Mouse (Mus musculus) retina, embryonic 14.5 days (tissue): ENCODE measurements around the gene Lcn9.
"Not testable (repeated sequence)": the region's sequence is repeated elsewhere in the genome, so short reads cannot be mapped to it uniquely, and the experiment has no call there.

Source experiments
- DNase-seq: peaks from one replicate; pipeline ENCODE4 v3.0.0-alpha.2; 2015; ENCODE audit warnings: low spot score

Lcn9 gene

DNA sequence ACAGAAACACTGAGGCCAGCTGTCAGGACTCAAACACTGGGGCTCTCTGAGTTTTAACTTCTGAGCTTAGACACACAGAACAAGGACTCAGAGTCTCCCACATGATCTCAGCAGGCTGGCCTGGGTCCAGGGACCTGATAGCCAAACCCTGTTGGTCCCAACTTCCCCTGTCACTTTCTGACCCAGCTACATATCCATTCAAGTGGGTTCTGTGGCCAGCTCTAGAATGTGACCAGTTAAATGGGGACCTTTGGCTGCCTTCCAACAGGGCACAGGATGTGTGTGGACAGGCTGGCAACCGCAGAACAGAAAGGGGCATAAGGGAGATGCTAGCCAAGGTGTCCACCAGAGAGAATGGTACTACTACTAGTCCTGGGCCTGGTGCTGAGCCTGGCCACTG, at the start of gene Lcn9:
Gene Lcn9, plus strand, starts transcription at position 348 of the 400 bp plus-strand sequence.
- DNase-seq = no peak

DNA sequence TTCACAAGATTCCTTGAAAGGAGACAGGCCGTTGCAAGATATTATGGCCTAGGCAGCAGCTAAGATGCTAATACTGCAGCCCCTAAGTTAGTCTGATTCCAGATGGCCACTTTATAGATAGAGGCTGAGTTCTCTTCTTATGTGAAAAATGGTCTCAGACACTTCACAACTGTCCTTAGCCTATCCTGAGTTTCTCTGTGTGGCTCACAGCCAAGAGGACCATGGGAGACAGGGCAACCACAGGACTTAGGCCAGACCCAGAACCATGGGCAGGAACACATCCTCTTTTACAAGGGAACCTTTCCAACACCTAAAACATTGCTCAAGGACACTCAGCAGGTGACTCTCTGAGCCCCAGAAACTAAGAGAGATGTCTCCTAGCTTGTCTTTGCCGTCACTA, 49.4 kb upstream of the Lcn9 start:
- DNase-seq = no peak

GRCm38 (mm10) chr2:25774640-25775039, 48.3 kb upstream of the Lcn9 start:
- no peak for DNase-seq

- DNase-seq = no peak
Measured at GRCm38 (mm10) chr2:25775991-25776390, 47.0 kb upstream of the Lcn9 start.

- no peak for DNase-seq
Measured at GRCm38 (mm10) chr2:25776717-25777116, 46.2 kb upstream of the Lcn9 start, which contains the start of gene Lcn11. Lcn11 (plus strand) TSS chr2:25777017.

- no peak for DNase-seq
Measured at GRCm38 (mm10) chr2:25779076-25779475, 43.9 kb upstream of the Lcn9 start.

DNA sequence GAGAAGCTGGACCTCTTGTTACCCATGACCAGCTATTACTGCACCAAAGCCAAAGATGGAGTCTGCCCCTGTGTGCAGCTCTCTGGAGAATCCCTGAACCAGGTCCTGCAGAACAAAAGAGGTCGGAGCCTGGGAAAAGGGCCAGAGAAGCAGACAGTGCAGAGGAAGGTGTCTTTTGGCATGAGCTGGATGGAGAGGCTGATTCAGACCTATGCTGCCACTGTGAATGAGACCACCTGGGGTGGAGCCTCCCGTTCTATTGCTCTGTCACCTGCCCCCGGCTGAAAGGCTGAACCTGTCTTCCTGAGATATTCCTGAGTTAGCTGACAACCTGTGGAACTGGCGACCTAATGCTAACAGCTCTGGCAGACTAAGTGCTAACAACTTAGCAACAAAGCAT, 42.0 kb upstream of the Lcn9 start:
- DNase-seq = no peak

DNA sequence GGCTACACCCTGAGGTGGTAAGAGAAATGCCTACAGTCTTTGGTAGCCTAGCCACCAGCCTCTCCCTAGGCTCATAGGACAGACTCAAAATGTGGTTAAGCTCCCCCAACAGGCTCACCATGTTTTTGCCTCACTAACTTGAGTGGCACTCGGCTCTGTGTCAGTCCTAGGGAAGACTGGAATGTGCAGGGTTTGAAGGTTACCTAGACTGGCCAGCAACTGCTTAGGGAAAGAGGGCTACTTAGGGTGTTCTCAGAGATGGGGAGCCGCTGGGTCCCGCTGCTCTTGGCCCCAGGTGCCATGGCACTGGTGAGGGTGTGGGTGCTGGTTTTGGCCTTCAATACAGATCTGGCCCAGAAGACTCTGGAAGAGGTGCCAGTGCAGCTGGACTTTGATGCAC, 41.0 kb upstream of the Lcn9 start, which contains the start of gene Gm13539:
Gene Gm13539, plus strand, starts transcription at position 301 of the 400 bp plus-strand sequence.
- DNase-seq = no peak

- DNase-seq = no peak
Measured at GRCm38 (mm10) chr2:25785573-25786322, 37.2 kb upstream of the Lcn9 start.

GRCm38 (mm10) chr2:25789092-25789491, 33.9 kb upstream of the Lcn9 start:
- DNase-seq = no peak

GRCm38 (mm10) chr2:25797635-25798034, 25.3 kb upstream of the Lcn9 start:
- no peak for DNase-seq

DNA sequence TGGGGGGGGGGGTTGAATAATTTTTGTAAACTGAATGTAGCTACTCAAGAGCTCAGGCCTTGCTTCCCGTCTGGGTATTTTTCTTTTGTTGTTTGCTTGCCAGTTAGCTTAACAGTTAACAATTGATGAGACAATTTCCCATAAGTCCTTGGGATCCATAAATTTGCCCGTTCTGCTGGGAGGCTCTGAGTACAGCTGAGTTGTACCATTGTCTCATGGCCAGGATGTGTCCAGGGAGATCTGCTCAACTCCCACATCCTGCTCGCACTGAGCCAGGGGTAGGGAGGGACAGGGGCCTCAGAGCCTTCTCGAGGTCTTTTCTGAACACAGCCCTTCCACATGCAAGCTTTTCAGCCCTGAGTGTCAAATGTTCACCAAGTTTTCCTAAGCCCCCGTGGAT, 24.9 kb upstream of the Lcn9 start:
- DNase-seq = no peak

DNA sequence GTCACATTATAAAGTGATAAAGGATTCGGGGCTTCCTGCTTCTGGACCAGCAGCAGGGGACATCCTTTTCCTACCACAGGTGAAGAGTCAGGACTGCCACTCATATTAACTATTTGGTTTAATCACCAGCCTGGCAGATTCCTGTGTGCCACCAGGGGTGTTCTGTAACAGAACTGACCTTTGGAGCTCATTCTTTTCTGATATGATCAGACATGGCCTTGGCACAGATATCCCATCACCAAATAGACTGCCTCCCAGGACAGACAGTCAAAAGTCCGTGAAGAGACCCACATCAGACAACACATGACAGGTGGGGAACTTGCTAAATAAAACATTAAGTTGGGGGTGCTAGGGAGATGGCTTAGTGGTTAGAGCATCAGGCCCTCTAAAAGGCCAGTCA, 11.2 kb upstream of the Lcn9 start:
- no peak for DNase-seq

DNA sequence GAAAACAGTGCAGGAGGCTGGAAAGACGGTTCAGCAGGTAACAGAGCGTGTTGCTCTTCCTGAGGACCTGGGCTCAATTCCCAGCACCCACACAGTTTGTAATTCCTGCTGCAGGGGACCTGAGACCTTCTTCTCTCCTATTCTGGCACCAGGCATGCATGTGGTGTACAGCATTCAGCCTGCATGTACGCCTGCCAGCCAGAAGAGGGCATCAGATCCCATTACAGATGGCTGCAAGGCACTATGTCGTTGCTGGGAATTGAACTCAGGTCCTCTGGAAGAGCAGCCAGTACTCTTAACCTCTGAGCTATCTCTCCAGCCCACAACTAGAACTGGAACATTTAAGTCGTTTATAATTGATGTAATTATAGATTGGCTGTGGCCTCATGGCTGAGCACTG, 9.6 kb upstream of the Lcn9 start:
- DNase-seq = no peak

DNA sequence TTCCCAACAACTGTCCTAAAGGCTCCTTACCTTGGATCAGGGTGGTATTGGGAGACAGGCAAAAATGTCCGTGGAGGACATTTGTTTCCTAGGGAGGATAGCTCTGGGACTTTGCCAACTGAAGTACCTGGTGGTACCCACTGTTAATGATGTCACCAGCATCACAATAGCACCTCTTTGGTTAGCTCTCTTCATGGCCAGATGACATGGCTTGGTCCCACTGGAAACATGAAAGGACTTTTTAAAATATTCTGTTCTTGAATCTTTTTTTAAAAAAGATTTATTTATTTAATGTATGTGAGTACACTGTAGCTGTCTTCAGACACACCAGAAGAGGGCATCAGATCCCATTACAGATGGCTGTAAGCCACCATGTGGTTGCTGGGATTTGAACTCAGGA, 7.2 kb upstream of the Lcn9 start, which contains the start of gene Glt6d1:
Gene Glt6d1, minus strand, starts transcription at position 101 of the 400 bp plus-strand sequence.
- DNase-seq = not testable (repeated sequence)

- DNase-seq = no peak
Measured at GRCm38 (mm10) chr2:25824751-25825150, 1.8 kb downstream of the Lcn9 start.

DNA sequence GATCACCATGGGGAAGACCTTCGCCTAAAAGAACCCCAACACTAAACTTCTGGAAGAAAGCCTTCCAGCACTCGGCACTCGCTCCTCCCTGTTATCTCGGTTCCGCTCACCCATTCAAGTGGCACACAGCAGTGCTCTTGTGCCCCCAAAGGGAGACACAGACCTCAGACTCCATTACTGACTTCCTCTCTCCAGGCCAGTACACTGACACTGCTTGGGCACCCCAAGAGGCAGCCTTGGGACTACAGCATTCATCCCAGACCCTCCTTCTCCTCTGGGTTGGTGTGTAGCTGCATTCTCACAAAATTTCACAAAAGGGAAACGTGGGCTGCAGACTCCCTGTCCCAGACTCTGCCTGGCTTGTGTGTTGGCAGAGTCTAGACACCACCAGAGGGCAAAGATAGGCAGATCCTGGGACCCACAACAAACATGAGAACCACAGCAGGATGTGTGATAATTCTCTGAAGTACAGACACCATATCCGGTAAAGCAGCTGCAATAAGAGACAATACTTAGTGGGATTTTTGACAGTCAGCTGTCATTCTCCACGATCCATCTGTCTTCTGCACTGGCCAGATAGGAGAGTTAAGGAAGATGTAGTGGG, 5.5 kb downstream of the Lcn9 start:
- no peak for DNase-seq

DNA sequence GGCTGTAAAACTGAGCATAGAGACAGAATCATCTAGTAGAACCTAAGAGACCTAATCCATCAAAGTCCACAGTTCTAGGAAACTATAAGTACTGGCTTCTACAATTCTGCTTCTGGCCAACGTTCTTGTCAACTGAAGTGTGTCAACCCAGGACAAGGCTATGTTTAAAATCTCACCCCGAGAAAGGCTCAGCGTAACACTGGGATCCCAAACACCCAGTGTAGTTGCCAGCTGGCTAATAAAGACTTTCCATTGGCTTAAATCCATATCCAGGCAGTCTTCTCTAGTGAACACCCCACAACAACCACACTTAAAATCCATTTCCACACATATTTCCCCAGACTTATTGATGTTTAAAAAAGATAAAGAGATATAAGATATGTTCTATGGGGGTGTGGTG, 7.8 kb downstream of the Lcn9 start:
- DNase-seq = no peak

DNA sequence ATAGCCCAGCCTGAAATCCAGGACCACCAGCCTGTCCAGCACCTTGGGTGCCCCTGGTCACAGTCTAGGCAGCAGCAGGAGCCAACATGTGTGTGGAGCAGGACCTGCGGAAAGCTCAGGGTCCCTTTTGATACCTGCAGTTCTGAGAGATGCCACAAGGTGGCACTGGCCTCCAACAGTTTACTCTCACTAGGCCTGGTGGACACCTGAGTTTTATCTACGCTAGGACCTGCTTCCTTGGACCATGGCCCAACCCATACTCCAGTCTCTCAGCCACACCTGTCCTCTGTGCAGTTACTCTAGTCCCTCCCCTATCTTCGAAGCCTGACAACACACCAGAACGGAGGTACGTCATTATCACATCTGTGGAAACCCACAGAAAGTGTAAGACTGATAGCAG, 13.3 kb downstream of the Lcn9 start:
- DNase-seq = peak; percentile 91

DNA sequence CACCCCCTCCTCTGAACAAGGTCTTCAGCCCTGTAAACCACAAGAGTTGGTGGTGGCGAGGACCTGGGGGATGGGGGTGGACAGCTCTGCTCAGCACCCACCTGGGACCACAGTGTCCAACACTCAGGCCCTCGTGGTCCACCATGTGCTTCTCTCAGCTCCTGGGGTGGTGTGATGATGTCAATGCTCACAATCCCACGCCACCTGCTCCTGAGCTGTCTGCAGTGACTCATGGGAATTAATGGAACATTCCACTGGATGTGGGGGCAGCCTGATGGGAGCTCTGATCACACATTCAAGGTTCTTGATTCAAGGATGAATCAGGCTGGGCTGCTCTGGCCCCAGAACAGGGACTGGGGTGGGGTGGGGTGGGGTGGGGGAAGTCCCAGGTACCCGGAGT, 19.2 kb downstream of the Lcn9 start:
- DNase-seq = no peak

DNA sequence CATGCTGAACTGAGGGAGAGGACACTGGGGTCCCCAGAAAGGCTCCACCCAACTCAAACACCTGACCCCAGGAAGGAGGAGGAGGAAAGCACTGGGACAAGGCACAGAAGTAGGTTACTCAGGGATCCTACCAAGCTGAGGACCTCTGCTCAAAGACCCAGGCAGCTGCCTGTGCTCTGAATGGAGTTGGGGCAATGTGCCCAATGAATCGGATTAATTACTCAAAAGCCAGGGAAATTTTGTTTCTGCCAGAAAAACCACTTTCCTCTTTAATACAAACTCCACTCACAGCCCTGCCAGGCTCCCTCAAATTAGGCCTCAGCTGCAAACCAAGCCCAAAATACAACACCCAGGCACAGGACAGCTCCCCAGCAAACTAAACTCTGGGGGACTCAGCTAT, 19.8 kb downstream of the Lcn9 start:
- no peak for DNase-seq

DNA sequence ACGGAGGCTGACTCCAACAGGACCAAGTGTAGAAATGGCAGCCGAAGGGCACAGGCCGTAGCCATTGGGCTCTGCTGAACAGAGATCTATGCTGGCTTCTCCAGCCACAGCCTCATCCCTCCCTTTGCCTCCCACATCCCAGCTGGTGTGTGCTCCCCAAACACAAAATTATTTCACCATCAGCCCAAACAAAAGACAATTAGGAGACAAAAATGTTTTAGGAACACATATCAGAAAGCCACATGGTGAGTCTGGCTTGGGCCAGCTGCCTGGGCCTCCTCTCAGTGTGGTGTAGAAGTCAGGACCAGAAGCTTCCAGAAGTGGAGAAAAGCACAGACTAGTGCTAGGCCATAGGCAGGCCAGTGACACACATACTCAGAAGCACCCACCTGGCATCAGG, 21.1 kb downstream of the Lcn9 start:
- DNase-seq = no peak

DNA sequence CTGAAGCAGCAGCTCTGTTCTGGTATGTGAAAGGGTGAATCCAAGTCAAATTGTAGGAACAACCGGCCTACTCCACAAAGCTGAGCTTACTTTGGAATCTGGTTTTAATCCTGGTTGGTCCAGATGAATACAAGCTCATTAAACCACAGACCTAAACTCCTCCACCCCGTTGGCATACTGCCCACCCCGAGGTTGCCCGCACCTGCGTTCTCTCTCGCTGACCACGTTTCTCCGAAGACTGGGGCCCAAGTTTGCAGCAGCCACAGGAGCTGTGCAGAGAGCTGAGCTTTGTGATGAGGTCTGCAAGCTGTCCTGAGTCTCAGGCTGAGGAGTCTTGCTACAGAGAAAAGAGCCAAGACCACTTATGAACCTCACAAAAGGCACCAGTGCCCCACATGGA, 23.6 kb downstream of the Lcn9 start:
- no peak for DNase-seq

DNA sequence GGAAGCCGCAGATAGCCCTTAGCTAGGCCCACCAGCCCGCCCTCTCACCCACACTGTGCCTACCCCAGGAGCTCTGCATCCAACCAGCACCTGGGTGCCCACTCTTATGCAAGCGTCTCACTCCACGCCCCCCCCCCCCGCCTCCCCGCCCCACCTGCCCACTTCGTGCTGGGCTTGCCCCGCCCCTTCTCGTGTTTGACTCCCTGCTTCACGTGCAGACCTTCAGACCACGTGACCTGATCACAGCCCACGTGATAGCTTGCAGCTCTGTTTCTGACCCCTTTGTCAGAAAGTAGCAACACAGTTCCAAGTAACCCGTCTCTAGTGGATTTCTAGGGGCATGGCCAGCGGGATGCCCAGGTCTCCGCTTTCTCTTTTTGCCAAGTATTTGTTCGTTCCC, 24.3 kb downstream of the Lcn9 start, which contains the start of gene Sohlh1:
Gene Sohlh1, minus strand, starts transcription at position 23 of the 400 bp plus-strand sequence.
- no peak for DNase-seq
